Mouse (Mus musculus) embryonic fibroblast, embryonic 13.5 days (primary cell): ENCODE measurements around the gene Gfm1.

Source experiments
- CTCF ChIP-seq: IDR thresholded peaks from 2 replicates; pipeline ENCODE4 v1.5.1; 2011; ENCODE audit warnings: mild to moderate bottlenecking, control low read depth, low read length, moderate library complexity, borderline replicate concordance; ENCODE audit not compliant: insufficient read depth
- POLR2A ChIP-seq: IDR thresholded peaks from 2 replicates; pipeline ENCODE4 v1.6.1; 2011; ENCODE audit warnings: low read depth, mild to moderate bottlenecking, control low read depth, low read length, moderate library complexity

- TF ChIP-seq POLR2A (no peak), CTCF (no peak)
Measured at GRCm38 (mm10) chr3:67490156-67490555, 60.3 kb downstream of the Gfm1 start.
